Mouse (Mus musculus): Measurements from ENCODE around the gene Abce1.
A peak's percentile ranks its signal among the peaks of the same experiment; 100 is the strongest.
"Not testable (repeated sequence)": the region's sequence is repeated elsewhere in the genome, so short reads cannot be mapped to it uniquely, and the experiment has no call there.

Gene Abce1

DNA sequence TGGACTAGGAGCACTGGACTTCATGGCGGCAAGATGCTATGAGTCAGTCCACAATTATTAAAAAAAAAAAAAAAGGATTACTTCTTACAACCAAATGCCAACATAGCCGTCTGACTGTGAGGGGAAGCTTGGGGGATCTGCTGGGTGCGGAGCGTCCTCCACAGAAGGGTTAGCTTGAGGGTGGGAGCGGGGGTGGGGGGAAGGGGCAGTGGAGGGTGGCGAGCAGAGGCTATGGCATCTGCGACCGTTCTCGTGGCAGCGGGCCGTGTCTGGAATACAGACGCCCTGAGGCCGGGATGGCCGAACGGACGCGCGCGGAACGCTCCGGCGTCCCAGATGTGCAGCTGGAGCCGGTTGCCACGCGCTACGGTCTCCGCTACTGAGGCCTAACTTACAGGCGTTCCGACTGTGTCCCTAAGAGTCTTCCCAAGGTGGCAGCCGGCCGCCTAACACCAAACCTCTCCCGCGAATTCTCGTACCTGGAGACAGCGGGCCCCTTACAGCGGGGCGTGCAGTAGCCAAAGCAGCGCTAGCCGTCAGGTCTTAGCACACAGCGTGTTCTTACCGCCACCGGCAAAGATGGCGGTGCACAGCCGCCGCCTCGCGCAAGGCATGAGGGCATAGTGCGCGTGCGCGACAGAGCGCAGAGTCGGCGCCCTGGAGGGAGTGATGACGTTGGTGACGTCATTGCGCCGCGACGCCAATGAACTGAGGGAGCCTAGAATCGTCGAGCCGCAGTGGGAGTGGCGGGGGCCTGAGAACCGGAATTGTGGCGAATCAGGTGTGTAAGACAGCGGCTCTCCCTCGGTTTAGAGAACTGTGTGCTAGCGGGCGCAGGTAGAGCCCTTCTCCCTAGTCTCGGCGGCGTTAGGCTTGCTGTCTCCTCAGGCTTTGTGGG lies at the start of gene Abce1, which contains the start of gene Anapc10:
Abce1 (minus strand) TSS at position 677 of the 898 bp plus-strand sequence.
Anapc10 (plus strand) TSS at position 757 of the 898 bp plus-strand sequence.
- DNase-seq (ENCODE audit: low read depth, low spot score): peak; percentile 98

GRCm38 (mm10) chr8:79750305-79750704 lies 38.8 kb upstream of the Abce1 start:
- peak; percentile 15 for DNase-seq (ENCODE audit: low read depth, low spot score)

GRCm38 (mm10) chr8:79748591-79748990 lies 37.1 kb upstream of the Abce1 start:
- DNase-seq (ENCODE audit: low read depth, low spot score): no peak

- DNase-seq (ENCODE audit: low read depth, low spot score): no peak
Observed at GRCm38 (mm10) chr8:79748171-79748570, 36.6 kb upstream of the Abce1 start.

DNA sequence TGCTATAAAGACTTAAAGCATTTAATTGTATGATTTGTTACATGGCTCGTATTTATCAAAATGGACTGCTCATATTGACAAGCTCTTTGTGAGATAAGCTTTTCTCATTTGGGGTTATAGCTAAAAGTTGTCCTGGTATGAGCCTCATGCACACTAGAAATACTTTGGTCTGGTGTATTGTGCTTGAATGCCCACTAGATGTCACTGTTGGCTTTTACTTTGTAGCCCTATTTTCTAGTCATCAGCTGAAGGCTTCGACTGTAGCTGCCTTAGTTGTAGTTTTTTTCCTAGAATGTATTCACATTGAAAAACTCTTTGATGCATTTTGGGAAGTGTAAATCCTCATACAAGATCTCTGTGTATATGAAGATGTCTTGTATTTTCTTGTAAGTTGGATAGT lies 22.8 kb upstream of the Abce1 start:
- DNase-seq (ENCODE audit: low read depth, low spot score): peak; percentile 28

DNA sequence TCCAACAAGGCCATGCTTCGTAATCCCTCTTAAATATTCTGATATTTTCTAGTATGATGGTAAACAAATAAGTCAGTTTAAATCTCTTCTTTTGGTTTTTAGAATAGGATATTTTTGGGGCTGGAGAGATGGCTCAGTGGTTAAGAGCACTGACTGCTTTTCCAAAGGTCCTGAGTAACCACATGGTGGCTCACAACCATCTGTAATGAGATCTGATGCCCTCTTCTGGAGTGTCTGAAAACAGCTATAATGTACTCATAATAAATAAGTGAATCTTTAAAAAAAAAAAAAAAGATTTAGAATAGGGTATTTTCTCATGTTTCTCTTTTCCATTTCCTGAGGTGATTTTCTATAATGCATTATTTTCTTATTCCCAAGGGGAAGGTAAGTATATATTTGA lies 16.4 kb upstream of the Abce1 start:
- no peak for DNase-seq (ENCODE audit: low read depth, low spot score)

DNA sequence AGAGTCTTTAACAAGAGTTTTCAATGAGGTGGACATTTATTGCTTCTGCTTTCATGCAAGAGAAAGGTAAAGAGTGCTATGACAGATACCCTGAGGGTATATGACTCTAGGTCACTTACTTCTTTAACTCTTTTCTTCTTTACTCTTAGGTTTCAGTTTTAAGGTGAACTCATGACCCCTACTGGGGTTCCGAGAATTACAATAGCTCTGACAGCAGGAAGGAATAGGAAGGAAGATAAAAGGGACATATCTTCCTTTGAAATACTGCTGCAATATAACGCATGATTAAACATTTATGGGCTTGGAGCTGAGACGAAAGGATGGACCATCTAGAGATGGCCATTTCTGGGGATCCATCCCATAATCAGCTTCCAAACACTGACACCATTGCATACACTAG lies 13.0 kb upstream of the Abce1 start:
- no peak for DNase-seq (ENCODE audit: low read depth, low spot score)

- no peak for DNase-seq (ENCODE audit: low read depth, low spot score)
Observed at GRCm38 (mm10) chr8:79723308-79723707, 11.8 kb upstream of the Abce1 start.

- DNase-seq (ENCODE audit: low read depth, low spot score): no peak
Observed at GRCm38 (mm10) chr8:79721537-79721936, 10.0 kb upstream of the Abce1 start.

DNA sequence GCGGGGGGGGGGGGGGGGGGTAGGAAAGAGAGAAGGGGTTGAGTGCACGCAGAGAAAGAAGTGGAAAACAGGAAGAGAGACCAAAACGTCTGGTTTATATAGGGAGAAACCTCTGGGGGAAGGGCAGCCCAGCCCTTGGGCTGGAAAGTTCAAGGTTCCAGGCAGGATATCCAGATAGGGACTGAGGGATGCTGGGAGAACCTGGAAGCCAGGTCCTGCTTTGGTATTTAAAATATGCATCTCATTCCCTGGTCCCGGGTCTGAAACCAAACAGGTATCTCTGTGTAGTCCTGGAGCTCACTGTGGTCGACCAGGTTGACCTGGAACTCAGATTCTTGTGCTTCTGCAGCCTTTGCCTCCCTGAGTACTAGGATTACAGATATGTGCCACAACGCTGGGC lies 1.1 kb upstream of the Abce1 start:
- no peak for DNase-seq (ENCODE audit: low read depth, low spot score)

DNA sequence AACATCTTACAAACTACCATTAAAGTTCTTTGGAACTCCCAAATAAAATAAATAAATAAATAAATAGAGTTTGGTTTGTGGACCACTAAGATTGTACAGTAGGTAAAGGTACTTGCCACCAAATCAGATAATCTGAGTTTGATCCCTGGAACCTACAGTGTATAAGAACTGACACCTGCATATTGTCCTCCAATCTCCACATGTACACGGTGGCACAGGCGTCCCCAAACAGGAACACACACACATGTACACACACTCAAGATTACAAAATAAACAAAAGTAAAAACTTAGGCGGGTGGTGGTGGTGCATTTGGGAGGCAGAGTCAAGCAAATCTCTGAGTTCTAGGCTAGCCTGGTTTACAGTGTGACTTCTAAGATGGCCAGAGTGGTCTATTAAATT lies 4.9 kb downstream of the Abce1 start:
- DNase-seq (ENCODE audit: low read depth, low spot score): no peak

DNA sequence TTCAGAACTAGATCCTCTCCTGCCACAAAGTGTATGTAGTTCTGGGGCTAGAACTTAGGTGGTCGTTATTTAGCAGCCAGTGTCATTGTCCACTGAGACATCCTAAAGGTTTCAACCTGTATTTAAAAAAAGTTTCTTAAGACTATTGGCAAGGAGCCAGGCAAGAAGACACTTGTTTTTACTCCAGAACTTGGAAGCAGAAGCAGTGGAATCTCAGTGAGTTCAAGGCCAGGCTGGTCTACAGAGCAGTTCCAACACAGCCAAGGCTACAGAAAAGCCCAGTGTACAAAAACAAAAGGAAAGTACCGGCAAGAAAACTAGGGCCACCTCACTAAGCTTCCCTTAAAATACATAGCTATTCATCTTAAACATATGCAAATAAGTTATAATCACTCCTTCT lies 19.0 kb downstream of the Abce1 start:
- no peak for DNase-seq (ENCODE audit: low read depth, low spot score)

DNA sequence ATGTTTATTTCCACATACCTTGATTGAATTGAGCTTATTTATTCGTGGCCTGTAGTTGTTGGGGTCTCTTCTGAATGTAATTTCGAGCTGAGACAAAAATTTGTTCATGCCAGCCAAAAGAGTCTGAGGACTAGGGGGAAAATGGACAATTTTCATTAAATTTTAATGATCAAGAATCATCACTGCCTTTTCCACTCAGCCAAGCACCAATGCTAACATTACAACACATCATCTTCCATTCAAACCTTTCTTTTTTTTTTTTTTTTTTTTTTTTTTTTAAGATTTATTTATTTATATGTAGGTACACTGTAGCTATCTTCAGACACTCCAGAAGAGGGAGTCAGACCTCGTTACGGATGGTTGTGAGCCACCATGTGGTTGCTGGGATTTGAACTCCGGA lies 25.6 kb downstream of the Abce1 start:
- DNase-seq (ENCODE audit: low read depth, low spot score): not testable (repeated sequence)

GRCm38 (mm10) chr8:79680965-79681364 lies 30.6 kb downstream of the Abce1 start:
- DNase-seq (ENCODE audit: low read depth, low spot score): no peak

DNA sequence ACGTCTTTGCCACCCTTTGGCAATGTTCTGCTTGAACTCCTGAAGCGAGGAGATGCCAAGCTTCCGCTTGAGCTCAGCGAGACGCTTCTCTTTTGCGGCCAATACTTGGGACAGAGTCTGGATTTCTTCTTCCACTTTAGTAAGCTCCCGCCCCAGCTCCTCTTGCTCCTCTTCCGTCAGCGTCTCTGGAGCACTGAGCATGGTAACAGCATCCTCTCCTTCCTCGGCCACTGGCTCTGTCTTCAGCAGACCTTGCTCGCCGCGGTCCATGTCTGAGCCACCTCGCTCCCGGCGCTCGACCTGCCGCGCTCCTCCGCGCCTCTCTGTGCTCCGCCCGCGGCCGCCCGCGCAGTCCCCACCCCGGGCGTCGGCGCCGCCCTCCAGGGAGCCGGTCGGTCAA lies 31.0 kb downstream of the Abce1 start:
- no peak for DNase-seq (ENCODE audit: low read depth, low spot score)

DNA sequence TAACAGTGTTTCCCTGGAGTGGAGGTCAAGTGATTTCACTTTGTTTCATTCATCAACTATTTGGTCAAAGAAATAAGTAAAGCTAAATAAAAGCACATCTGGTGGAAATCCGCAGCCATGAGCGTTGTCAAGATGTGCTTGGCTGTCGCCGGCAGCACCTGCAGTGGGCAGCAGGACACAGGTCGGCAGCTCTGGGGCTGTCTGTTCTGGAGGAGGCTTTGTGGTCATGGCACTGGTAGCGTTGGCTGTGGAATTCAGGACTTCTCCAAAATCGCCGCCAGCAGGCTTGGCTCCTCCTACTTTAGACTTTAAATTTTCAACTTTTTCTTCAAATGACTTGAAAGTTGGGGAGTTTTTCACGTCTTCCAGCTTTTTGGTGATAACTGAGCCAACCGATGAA lies 31.5 kb downstream of the Abce1 start:
- DNase-seq (ENCODE audit: low read depth, low spot score): not testable (repeated sequence)

- DNase-seq (ENCODE audit: low read depth, low spot score): no peak
Observed at GRCm38 (mm10) chr8:79679005-79679404, 32.5 kb downstream of the Abce1 start.

DNA sequence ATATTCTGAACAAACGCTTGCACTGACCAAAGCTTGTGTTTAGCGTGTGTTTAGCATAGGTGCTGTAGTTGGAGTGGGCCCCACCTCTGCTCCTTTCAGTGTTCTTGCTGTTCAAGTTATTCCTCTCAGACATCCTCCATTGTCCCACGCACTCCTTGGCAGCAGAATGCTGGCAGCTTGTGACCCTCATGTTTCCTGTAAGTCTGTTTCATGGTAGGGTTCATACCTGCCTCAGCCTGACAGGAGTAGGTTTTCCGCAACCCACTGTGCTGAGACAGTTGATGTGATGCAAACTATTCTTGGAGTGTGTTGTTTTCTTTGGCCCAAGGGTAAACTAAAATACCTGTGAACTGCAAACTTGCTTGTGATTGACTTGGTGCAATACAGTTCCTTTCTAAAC lies 35.1 kb downstream of the Abce1 start:
- DNase-seq (ENCODE audit: low read depth, low spot score): no peak

GRCm38 (mm10) chr8:79658715-79659114 lies 52.8 kb downstream of the Abce1 start:
- DNase-seq (ENCODE audit: low read depth, low spot score): not testable (repeated sequence)

DNA sequence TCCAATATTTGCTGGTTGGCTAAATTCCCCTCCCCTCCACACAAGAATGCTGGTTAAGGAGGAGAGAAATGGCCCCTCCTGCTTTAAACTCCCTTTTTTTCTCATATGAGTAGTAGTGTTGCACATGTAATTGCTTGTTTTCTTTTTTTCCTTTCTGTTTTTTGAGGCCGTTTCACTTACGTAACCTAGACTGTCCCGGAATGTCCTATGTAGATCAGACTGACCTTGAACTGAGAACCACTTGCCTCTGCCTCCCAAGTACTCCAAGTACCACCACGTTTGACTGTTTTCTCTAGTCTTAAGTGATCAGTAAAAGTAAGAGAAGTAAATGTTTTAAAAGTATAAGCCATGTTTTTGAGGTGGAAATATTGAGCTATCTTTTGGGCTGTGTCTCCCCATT lies 57.8 kb downstream of the Abce1 start:
- DNase-seq (ENCODE audit: low read depth, low spot score): no peak

- DNase-seq (ENCODE audit: low read depth, low spot score): no peak
Observed at GRCm38 (mm10) chr8:79650158-79650814, 61.3 kb downstream of the Abce1 start.

DNA sequence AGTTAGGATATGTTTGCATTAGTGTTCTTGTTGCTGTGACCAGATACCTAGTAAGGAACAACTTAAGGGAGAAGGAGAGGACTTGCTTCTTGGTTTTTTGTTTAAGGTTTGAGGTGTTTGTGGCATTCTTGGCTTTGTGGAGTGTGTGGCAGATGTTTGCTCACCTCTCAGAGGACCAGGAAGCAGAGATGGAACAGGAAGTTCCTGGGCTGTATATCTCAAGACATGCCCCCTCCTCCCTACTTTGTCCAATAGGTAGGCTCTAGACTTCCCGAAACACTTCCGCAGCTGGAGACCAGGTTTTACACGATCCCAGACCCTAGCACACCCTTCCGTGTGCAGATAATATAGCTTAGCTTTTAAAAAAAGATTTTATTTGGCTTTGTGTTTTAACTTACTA lies 62.0 kb downstream of the Abce1 start:
- no peak for DNase-seq (ENCODE audit: low read depth, low spot score)

DNA sequence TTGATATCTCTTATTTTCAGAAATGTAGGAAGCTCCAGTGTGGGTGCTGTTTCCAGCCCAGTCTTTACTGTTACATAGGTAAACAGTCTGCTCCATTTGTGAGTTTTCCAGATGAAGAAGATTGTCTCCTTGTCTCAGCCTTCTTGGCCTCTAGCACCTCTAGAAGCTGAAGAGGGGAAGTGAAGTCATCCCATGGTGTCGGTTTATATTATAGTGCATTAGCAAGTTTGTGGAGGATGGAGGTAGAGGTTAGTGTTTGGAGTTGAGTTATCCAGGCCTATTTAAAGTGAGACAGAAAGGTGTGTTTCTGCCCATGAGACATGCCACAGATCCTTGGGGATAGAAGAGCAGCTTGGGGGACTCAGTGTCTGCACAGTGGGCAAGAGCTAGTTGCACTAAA lies 70.4 kb downstream of the Abce1 start:
- DNase-seq (ENCODE audit: low read depth, low spot score): no peak
